ENCODE assay signal across 6 mouse cellular contexts in genomic region chr2:75151519-75151918, GRCm38 (mm10).
"Had no signal": no experiment of that assay in that cellular context is flagged by ENCODE, and none has a peak within 500 bp of the region (broad histone marks: within the 10 kb centered on the region; RNA-seq: fewer than 3 reads in every experiment).

No protein-coding gene starts in this region.

- H3K9ac ChIP-seq: limb, embryonic 15.5 days; liver, embryonic 12.5 days; lung, embryonic 14.5 days; midbrain, embryonic 12.5 days had no signal

- H3K4me1 ChIP-seq: limb, embryonic 15.5 days; liver, embryonic 12.5 days; midbrain, embryonic 12.5 days had no signal

- H3K27ac ChIP-seq: limb, embryonic 15.5 days; liver, embryonic 12.5 days; midbrain, embryonic 12.5 days had no signal

- H3K36me3 ChIP-seq: limb, embryonic 15.5 days; liver, embryonic 12.5 days; midbrain, embryonic 12.5 days had no signal

- H3K4me3 ChIP-seq: limb, embryonic 15.5 days; liver, embryonic 12.5 days; midbrain, embryonic 12.5 days had no signal

- H3K4me2 ChIP-seq: limb, embryonic 15.5 days; liver, embryonic 12.5 days; lung, embryonic 14.5 days; midbrain, embryonic 12.5 days had no signal

- H3K9me3 ChIP-seq: limb, embryonic 15.5 days; liver, embryonic 12.5 days; midbrain, embryonic 12.5 days had no signal

- ATAC-seq: intestine, postnatal 0 days; liver, embryonic 12.5 days; midbrain, embryonic 16.5 days had no signal
